Mouse (Mus musculus): ENCODE data around the gene Vav2.

Gene Vav2

DNA sequence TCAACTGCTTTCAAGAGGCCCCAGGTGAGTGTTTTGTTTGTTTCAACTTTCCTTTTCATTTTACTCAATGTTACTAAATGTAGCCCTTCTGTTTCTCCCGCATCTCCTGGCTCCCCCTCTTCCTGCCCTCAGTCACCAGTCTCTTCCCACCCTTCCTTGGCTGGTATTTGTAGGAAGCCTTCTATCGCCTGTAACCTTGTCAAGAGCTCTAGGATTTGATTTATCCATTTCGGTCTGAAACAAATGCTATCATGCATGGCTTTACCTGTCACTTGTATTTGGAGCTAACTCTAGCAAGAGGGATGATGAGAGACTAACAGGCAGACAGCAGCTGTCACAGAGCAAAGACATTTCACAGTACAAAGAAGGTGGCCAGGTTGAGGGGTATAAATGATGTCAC, 18.6 kb downstream of the Vav2 start:
- no peak for DNase-seq (ENCODE audit: low spot score)

DNA sequence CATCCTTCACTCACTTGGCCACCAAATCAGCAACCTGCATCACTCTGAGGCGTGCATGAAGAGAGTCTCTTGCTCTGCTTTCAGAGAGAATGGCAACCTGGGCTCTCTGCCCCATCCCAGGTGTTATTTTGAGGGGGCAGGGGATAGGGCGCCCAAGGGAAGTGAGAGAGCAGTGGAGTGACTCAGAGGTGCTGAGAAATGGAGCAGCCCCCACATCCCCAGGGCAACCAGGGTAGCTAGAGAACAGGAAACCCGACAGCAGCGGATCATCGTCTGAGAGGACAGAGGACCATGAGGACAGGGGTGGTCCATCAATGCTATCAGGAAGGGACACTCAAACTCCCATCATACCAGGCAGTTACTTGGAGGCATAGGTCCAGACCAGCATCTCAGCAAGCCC, 19.9 kb downstream of the Vav2 start:
- DNase-seq (ENCODE audit: low spot score), result no peak

DNA sequence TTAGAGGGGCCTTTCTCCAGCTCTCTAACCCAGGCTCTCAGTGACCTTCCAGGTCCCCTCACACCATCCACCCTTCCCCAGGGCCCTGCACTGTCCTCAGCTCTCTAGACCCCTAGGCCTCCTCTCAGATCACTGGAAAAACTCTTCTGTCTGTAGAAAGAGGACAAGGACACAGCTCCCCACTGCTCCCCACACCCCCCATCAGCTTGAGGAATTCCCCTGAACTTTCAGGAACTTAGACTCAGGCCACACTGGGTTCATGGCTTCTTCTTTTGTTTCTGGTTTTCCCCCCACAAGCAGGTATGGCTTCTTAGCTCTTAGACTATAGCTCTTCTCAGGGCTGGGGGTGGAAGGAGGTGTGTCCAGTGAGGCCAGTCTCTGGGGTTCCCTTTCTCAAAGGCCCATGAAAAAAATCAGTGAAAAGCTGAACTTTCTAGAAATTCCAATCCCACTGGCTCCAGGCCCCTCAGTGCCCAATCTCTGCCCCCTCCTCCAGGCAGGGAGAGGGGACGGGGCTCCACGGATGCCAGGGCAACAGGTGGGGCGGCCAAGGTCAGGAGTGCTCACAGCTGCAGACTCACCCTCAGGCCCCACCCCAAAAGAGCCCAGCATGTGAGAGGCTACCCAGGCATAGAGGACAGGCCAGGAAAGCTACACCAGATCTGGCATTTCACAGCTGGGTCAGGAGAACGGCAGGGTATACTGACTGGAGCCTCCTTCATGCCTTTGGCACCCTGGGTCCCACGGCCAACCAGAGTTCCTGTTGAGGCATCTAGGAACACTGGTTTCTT, 21.5 kb downstream of the Vav2 start:
- no peak for DNase-seq (ENCODE audit: low spot score)

DNA sequence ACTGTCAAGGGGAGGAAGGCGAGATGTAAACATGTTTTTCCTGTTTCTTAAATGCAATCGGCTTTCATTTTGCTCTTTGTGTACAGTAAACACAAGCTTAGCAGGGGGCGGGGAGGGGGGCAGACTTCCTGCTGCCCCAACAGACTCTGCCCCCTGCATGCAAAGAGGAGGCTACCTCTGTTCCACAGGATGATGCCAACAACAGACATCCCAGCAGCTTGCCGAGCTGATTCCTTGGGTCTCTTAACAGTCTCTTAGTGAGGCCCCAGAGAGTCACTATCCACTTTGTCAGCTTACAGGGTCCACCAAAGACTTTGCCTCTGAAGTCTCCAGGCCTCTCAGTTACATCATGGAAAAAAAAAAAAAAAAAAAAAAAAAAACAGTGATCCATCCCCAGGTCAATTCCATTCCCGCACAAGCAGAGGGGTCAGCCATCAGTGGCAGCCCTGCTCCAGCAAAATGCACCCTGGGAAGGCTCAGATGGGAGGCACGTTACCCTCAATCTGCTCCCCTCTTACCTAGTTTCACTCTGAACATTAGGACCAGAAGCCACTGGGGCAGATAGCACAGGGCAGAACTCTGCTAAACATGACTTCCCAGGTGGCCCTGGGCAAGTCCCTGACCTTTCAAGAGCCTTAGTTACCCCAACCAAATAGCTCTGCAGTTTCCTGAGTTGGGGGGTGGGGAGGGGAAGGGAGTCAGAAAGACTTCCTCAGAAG, 22.3 kb downstream of the Vav2 start:
- DNase-seq (ENCODE audit: low spot score), result no peak

DNA sequence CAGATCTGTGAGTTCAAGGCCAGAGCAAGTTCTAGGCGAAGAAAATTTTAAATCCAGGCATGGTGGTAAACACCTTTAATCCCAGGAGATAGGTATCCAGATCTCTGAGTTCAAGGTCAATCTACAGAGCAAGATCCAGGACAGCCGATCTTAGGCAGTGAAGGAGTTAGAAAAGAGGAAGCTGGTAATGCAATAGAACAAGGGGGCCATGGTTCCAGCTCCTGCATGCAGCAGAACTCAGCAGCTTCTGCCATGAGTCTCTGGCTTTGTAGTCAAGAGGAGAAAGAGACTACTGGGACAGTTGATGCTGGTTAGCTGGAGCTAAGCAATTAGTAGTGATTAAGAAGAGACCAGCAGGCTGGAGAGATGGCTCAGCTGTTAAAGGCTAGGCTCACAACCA, 25.3 kb downstream of the Vav2 start:
- no peak for DNase-seq (ENCODE audit: low spot score)

DNA sequence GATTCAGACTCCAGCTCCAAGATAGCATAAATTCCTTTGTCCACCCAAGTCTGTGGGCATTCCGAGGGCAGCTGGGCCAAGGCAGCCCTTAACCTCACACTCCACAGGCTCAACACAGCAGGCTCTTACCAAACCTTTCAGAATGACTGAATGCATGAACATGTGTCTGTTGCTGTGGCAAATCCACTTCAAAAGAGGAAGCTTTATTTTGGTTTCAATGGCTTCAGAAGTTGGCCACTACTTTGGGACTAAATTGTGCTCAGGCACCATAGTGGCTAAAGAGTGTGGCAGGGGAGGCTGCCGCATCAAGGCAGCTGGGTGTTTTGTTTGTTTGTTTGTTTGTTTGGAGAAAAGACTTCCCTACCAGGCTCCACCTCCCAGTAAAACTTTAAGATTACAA, 26.8 kb downstream of the Vav2 start:
- no peak for DNase-seq (ENCODE audit: low spot score)

DNA sequence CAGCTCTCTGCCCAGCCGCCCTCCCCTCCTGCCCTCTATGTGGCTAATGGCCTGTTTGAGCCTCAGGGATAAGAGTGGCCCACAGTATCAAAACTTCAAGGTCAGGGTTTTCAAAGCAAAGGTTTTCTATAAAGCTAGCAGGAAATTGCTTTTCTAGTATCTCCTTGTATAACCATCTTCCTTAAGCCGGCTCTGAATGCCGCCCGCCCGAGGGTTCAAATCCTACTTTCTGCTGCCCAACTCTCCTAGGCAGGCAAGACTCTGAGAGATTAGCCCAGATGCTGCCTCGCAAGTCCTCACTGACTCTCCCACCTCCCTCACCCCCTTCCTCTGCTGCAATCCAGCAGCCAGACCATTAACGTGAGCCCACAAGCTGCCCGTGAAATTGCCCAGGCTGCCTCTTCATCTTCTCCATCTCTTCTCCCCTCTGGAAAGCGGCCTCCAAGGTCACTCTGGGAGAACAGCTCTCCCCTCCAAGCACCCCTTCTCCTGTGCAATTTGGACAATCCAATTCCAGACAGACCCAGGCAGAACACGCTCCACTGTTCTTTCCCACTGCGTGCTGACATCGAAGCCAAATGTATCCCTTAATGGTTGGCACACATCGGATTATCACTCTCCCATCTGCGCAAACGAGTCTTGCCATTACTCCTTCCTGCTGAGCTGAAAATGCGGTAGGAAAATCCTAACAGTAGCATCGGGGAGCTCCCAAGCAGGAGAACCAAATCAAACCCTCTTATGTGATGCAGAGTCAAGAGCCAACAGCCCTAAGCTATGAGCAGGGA, 30.0 kb downstream of the Vav2 start:
- DNase-seq (ENCODE audit: low spot score), result no peak

DNA sequence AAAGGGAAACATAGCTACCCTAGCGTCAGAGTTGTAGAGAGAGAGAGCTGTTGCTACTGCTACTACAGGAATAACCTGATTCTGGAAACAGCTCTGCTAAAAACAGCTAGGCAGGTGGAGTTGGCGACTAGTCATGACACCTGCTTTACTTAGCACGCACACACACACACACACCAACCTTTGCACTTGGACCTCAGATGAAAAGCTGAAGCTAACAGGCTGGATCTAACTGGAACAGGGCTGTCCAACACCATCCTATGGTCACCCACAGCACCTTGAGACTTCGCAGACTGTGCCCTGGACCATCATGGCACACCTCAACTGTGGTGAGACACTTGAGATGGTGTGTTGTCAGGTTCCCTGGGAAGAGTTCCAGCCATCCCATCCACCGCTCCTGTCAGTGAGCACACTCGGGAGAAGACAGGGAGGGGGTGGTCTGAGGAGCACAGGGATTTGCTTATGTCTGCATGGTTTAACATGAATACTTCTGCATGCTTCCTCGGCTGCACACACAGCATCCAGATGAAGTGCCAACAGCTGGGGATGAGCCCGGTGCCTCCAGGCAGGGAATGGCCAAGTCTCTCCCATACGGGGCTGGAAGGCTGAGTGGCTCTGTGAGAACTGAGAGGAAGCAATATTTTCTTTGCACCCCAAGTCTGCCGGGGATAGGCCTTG, 32.5 kb downstream of the Vav2 start:
- no peak for DNase-seq (ENCODE audit: low spot score)

DNA sequence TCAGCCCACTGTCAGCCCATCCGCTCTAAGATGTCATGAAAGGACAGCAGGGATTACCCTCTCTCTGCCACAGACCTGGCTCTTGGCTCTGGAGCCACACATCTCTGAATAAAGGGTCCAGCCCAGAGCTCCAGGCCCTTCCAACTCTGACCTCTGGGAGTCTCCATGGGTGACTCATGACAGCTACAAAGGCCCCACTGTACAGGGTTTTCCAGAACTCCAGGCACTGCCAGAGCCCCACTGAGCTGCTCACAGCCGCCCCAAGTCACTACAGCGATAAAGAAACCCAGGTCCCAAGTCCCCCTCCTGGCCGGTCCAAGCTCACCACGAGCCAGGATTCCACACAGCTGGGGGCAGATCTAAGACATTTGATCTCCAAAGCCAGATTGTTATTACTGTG, 34.6 kb downstream of the Vav2 start:
- no peak for DNase-seq (ENCODE audit: low spot score)

DNA sequence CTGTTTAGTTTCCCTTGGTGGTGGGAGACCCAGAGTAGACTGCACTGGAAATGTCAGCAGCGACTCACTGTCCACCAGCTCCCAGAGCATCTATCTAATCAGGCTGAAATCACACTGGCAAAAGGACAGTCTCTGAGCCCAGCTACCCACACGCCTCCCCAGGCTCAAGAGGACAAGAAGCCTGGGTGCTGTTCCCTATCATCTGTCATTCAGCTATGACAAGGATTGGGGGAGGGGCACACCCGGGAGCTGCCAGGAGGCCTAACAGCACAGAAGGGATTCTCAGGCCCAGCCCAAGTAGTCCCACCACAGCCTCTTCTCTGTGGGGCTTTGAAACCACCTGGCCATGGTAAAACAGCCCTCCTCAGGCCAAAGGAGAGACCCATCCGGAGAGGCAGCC, 36.1 kb downstream of the Vav2 start:
- no peak for DNase-seq (ENCODE audit: low spot score)

DNA sequence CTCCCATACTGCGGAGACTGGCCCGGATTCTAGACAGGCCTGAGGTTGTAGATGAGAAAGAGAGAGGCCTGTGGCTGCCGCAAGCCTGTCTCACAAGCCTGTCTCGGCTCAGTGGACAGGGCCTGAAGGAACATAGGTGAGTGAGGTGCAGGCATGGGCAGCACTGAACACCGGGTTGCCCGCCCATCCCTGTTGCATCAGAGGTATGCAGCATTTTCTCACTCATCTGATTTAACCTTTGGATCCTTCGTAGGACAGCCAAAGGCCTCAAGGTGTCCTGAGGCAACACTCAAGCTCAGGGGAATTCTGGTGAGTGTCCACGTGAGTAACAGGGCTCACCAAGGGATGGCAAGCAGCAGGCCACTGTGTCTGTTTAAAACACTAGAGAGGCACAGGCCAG, 36.5 kb downstream of the Vav2 start:
- no peak for DNase-seq (ENCODE audit: low spot score)

DNA sequence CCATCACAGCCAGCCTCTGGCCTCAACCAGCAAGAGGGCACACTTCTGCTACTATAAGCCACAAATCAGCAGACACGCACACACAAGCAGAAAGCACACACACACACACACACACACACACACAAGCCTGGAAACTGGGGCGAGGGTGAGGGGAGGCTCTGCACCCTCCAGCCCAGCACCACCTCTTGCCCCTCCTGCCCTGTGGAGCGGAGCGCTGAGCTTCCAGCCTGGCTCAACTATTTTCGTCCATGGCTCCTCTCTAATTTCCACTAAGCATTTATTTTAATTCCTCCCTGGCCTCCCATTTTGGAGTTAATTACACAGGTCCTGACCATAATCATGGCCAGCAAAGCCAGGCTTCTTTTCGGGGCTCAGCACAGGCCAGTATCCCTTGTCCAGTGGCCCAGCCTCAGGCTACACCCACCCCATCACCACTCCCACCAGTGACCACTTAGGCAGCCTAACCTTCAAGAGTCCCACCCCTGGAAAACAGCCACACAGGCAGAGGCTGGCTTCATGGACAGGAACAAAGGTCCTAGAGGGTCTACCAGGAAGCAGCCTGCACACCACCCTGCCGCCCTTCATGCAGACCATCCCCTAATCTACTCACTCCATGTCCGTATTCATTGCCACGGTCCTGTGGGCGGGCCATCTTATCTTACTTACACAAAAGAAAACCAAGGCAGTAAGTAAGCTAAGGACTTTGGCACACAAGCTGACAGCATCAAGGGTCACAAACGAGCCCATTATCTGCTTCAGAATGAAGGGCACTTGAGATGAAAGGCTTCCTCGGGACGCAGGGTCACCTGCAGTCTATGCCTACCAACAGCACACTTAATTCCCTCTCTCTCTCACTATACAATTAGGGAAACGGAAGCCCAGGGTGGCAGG, 37.3 kb downstream of the Vav2 start:
- no peak for DNase-seq (ENCODE audit: low spot score)

DNA sequence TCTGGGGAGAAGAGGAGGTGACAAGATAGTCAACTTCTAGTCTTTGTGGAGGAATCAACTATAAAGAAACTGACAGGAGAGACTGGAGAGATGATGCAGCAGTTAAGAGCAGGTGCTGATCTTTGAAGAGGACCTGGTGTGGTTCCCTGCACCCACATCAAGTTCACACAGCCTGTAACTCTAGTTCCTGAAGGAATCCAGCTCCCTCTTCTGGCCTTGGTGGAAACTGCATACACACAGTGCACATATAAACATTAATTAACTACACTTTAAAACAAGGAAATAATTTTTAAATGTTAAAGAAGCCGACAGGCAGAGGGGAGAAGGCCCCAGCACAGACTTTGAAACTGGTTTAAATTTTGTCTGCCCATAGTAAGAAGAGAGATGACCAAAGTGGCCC, 39.6 kb downstream of the Vav2 start:
- no peak for DNase-seq (ENCODE audit: low spot score)

DNA sequence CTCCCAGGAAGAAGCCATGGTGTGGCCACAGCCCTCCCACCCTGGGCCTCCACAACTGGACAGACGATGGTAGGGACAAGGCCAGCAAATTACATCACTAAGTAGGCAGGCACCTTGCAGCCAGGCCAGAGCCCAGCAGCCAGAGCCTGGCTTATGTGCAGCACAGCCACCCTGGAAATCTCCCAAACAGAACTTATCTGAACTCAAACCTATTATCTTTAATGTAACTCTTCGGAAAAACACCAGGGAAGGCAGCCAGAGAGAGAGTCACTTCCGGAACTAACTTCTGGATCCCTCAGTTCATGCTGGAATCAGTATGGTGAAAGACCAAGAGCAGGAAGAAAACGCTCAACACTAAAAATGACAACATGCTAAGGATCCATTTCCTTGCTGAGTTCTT, 45.1 kb downstream of the Vav2 start:
- peak; percentile 39 for DNase-seq (ENCODE audit: low spot score)

DNA sequence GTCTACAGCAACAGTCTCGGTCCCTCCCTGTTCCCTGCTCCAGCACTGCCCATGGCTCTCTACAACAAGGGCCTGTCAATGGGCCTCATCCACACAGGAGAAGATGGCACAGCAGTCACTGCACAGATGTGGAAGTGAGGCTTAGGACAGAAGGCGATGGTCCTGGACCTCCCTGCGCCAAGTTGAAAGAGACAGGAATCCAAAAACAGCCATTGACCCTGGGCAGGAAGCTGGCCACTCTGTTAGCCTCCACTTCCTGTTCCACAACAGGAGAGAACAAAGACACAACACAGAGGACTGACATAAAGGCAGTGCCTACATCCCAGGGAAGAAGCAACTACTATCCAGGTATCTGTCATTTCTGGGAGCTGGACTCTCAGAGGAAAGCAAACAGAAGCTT, 45.6 kb downstream of the Vav2 start:
- no peak for DNase-seq (ENCODE audit: low spot score)

DNA sequence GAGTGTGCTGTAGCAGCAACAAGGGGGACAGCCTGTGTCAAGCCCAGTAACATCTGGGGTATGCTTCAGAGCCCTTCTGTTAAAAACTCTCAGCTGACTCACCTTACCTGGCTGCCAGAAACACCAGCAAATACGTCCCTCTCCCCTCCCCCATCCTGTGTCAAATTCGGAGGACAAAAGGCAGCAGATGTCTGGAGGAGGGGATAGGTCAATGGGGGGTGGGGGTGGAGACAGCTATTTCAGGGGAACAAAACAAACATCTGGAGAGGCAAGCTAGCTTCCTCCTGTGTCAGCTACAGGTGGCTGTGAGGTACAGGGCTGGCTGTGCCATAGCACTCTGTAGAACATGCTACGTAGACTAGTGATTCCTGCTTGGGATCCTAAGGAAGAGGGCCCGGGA, 49.0 kb downstream of the Vav2 start:
- no peak for DNase-seq (ENCODE audit: low spot score)

DNA sequence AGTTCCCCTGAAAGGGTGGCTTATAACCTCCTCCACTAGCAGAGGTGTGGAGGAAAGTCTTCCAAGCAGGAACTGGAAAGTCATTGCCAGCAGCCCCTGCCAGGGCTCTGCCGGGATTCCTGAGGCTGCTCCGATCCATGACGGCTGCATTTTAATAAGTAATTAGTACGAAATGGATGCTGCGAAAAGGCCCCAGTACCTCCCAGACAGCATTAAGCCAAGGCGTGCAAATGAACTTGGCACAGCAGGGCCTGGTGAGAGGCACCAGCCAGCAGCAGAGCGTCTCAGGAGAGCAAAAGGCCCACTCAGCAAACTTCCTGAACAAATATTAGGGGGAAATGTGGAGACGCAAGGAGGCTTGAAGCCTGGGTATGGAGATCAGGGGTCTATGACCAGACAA, 49.7 kb downstream of the Vav2 start:
- no peak for DNase-seq (ENCODE audit: low spot score)

DNA sequence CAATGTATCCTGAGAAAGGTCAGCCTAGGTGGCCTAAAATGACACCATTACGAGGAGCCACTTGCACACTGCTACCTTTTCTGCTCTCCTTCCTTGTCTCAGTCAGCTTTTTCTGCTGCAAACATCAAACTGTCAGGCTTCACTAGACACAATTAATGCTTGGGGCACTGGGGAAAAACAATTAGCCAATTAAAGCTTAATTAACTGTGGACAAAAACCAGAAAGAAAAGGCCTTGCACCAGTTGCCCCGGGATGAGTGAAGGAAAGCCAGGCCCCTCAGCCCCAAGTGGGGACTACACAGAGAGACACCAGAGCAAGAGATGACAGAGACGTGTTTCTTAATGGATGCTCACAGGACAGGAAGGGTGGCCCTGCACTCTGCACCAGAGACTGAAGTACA, 51.7 kb downstream of the Vav2 start:
- DNase-seq (ENCODE audit: low spot score), result no peak

DNA sequence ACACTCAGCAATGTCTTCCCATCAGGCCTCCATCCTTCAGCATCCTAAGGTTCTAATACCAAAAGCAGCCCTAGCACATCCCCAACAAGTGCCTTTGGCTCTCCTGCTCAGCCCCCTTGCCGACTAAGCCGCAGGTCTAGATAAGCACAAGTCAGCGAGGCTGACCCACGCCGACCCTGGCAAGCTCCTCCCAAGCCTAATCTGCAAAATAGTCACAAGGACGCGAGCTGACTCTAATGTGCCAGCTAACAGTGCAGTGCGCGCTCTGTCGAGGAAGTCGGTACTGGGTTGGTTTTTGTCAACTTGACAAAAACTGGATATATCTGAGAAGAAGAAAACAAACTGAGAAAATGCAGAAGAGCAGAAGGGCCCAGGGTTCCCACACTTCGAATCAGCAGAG, 53.5 kb downstream of the Vav2 start:
- peak; percentile 78 for DNase-seq (ENCODE audit: low spot score)

DNA sequence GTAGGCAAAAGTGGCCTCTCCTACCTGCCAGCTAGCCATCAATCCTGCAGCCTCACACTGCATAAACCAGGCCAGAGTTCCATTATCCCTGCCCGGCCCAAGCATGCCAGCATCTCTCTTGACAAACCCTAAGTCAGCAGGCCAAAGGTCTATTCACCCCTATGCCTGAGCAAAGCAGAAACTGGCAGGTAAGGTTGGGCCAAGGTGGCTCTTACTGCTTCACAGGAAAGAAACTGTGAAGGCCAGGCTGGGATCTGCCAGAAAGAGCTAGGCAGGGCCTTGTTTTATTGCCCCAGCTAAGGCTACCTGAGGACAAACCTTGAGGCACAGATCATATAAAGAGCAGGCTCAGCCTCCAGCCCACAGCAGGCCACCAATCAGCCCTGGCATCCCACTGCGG, 55.4 kb downstream of the Vav2 start:
- no peak for DNase-seq (ENCODE audit: low spot score)

DNA sequence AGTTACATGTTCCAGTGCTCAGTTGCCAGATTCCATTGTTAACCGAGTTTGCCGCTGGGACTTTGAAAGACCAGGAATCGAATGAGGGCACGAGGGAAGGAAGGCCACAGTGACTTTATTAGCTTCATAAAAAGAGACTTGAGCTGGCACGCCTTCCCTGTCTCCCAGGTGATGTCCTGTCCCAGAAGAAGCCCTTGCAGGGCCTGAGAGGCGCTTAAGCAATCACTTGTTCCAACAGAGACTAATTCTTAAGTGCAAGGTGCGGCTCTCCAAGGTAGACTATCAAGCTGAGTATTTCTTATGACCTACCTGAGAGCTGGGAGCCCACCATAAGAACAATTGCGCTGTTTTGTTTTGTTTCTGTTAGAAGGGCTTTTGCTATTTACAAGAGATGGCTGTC, 57.9 kb downstream of the Vav2 start:
- DNase-seq (ENCODE audit: low spot score), result no peak

DNA sequence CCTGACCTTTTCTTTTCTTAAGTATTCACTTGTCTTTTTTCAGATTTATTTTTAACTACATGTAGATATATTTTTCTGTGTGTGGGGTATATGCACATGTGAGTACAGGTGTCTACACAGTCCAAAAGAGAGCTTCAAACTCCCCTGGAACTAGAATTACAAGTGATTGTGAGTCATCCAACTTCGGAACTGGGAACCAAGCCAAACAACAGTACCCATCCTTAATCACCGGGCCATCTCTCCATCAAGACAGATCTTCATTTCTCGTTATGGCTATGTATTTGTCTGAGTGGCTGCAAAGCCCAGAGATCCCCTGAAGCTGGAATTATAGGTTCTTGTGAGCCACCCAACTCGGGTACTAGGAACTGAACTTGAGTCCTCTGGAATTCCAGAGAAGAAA, 61.5 kb downstream of the Vav2 start:
- DNase-seq (ENCODE audit: low spot score), result no peak

Measured in ovary, adult 18-20 months (tissue).